ENCODE assay signal across 11 mouse cellular contexts in genomic region chr17:7273054-7273453, GRCm38 (mm10). TPM values are rescaled to one million over a fixed set of nuclear protein-coding genes. Genes with fewer than 3 reads are reported as not detected.
DNase-seq lines count a peak whose midpoint lies in the region; ATAC-seq and TF ChIP-seq lines count a peak whose summit lies in the region.
"Had no signal": no experiment of that assay in that cellular context is flagged by ENCODE, and none has a peak within 500 bp of the region (broad histone marks: within the 10 kb centered on the region; RNA-seq: fewer than 3 reads in every experiment).

No protein-coding gene starts in this region.

- H3K9ac ChIP-seq in heart, adult 2 months (ENCODE audit: low read depth, low read length) = peak overlapping the region; percentile 49
- H3K9ac ChIP-seq in intestine, embryonic 16.5 days (ENCODE audit: low read depth, low read length) = no peak overlapping the region
- H3K9ac ChIP-seq in liver, embryonic 16.5 days (ENCODE audit: low read depth, low read length) = no peak overlapping the region

- DNase-seq in frontal cortex, postnatal 14 days (ENCODE audit: low spot score in 2 of 2) = no peak
- peak; percentile 53 to 76 for DNase-seq in heart, adult 2 months
- DNase-seq in lung, postnatal 10 days = no peak
- DNase-seq in layer of hippocampus, adult 11-12 months (ENCODE audit: low spot score) = no peak
- DNase-seq: adrenal gland, postnatal 25 days had no signal

- peak; percentile 48 for ATAC-seq in frontal cortex, adult (ENCODE audit: low TSS enrichment)
- ATAC-seq in intestine, embryonic 16.5 days = peak; percentile 16; the same call in 1 of the 2 replicates
- peak; percentile 52; the same call in 1 of the 2 replicates for ATAC-seq in liver, embryonic 16.5 days (ENCODE audit: low read depth)
- ATAC-seq in CD4-positive, CD25-positive, alpha-beta regulatory T cell, adult 4 months = no peak

- no peak for TF ChIP-seq EP300 in heart, adult 2 months (IDR thresholded peaks at IDR 0.05; ENCODE audit: insufficient read depth, low read depth, low read length)

- peak; percentile 58; the same call in 1 of the 2 replicates for TF ChIP-seq POLR2A in heart, adult 2 months (IDR thresholded peaks at IDR 0.05; ENCODE audit: insufficient read depth, low read depth, low read length)

- intact Hi-C loops in heart, adult 2 months (cut with DNase I) = no loop called here

- no peaks in the 10 kb centered on the region for H3K27me3 ChIP-seq in heart, adult 2 months (ENCODE audit: control insufficient read depth, insufficient read depth, low read length)
- no peaks in the 10 kb centered on the region for H3K27me3 ChIP-seq in intestine, embryonic 16.5 days (replicated peaks; ENCODE audit: control insufficient read depth, insufficient read depth, low read length)
- no peaks in the 10 kb centered on the region for H3K27me3 ChIP-seq in liver, embryonic 16.5 days (ENCODE audit: control insufficient read depth, insufficient read depth, low read depth, low read length)

- WGBS in heart, adult 2 months = 16% methylated on average over 9 of the region's 9 CpGs
- WGBS in intestine, embryonic 16.5 days = 16% methylated on average over 9 of the region's 9 CpGs
- WGBS in liver, embryonic 16.5 days (ENCODE audit: insufficient replicate concordance) = 52% methylated on average over 9 of the region's 9 CpGs

- H3K36me3 ChIP-seq in heart, adult 2 months (ENCODE audit: control insufficient read depth, insufficient read depth, low read length) = no peaks in the 10 kb centered on the region
- no peaks in the 10 kb centered on the region for H3K36me3 ChIP-seq in intestine, embryonic 16.5 days (ENCODE audit: control insufficient read depth, insufficient read depth, low read length)
- no peaks in the 10 kb centered on the region for H3K36me3 ChIP-seq in liver, embryonic 16.5 days (ENCODE audit: control insufficient read depth, insufficient read depth)

- H3K4me1 ChIP-seq in heart, adult 2 months (ENCODE audit: control insufficient read depth, insufficient read depth, low read length) = peaks cover 17% of the 10 kb centered on the region
- H3K4me1 ChIP-seq in intestine, embryonic 16.5 days (ENCODE audit: control insufficient read depth, insufficient read depth, low read length) = peaks cover 39% of the 10 kb centered on the region
- H3K4me1 ChIP-seq in liver, embryonic 16.5 days (ENCODE audit: control insufficient read depth, low read depth, low read length) = no peaks in the 10 kb centered on the region

- no peak overlapping the region for H3K4me2 ChIP-seq in intestine, embryonic 16.5 days (ENCODE audit: low read depth, low read length)
- H3K4me2 ChIP-seq in liver, embryonic 16.5 days (ENCODE audit: low read depth, low read length) = no peak overlapping the region

- no peak for TF ChIP-seq CTCF in heart, adult 2 months (IDR thresholded peaks at IDR 0.05)

- peak overlapping the region; percentile 90 for H3K27ac ChIP-seq in heart, adult 2 months
- H3K27ac ChIP-seq in intestine, embryonic 16.5 days (ENCODE audit: low read length) = no peak overlapping the region
- H3K27ac ChIP-seq in liver, embryonic 16.5 days (ENCODE audit: low read length) = no peak overlapping the region

- H3K4me3 ChIP-seq in heart, adult 2 months = no peak overlapping the region
- H3K4me3 ChIP-seq in intestine, embryonic 16.5 days (ENCODE audit: low read length) = no peak overlapping the region
- no peak overlapping the region for H3K4me3 ChIP-seq in liver, embryonic 16.5 days (ENCODE audit: low read depth, low read length)
- H3K4me3 ChIP-seq: myocyte had no signal

- H3K9me3 ChIP-seq in intestine, embryonic 16.5 days (ENCODE audit: control insufficient read depth, low read length) = no peaks in the 10 kb centered on the region
- H3K9me3 ChIP-seq in liver, embryonic 16.5 days (replicated peaks; ENCODE audit: control insufficient read depth, low read length) = no peaks in the 10 kb centered on the region

- no peaks in the 10 kb centered on the region for H3K79me2 ChIP-seq in heart, adult 2 months (replicated peaks; ENCODE audit: control insufficient read depth, insufficient read depth, low read length)

RNA-seq across cellular contexts. Expression of gene Tcp10a, which starts 51.4 kb away (rescaled TPM):
- total RNA-seq in heart, adult 2 months (2021) = not detected
- polyA plus RNA-seq in heart, adult 2 months (2012; rRNA removed) = 0.18 and 0.41 TPM in 2 replicates
- not detected in 2 replicates for polyA plus RNA-seq in intestine, embryonic 16.5 days (2015; fragmentation: Nextera tagmentation; extraction: Ambion mirVana)
- polyA plus RNA-seq in liver, embryonic 16.5 days (2015; fragmentation: Nextera tagmentation; extraction: Ambion mirVana) = not detected in 2 replicates
- not detected for polyA plus RNA-seq in CD4-positive, CD25-positive, alpha-beta regulatory T cell, adult 4 months (2017; shearing (Covaris generic))
- polyA plus RNA-seq: embryonic facial prominence, embryonic 14.5 days; myocyte had no signal

Comparison
In these comparisons a context has a peak if more than half of its experiments do, and no peak if none do; other contexts are left out.
1. DNase-seq: peak in heart, adult 2 months (2 of 2); none in frontal cortex, postnatal 14 days (0 of 2), lung, postnatal 10 days (single experiment) and layer of hippocampus, adult 11-12 months (single experiment).